In the genomic region with DNA sequence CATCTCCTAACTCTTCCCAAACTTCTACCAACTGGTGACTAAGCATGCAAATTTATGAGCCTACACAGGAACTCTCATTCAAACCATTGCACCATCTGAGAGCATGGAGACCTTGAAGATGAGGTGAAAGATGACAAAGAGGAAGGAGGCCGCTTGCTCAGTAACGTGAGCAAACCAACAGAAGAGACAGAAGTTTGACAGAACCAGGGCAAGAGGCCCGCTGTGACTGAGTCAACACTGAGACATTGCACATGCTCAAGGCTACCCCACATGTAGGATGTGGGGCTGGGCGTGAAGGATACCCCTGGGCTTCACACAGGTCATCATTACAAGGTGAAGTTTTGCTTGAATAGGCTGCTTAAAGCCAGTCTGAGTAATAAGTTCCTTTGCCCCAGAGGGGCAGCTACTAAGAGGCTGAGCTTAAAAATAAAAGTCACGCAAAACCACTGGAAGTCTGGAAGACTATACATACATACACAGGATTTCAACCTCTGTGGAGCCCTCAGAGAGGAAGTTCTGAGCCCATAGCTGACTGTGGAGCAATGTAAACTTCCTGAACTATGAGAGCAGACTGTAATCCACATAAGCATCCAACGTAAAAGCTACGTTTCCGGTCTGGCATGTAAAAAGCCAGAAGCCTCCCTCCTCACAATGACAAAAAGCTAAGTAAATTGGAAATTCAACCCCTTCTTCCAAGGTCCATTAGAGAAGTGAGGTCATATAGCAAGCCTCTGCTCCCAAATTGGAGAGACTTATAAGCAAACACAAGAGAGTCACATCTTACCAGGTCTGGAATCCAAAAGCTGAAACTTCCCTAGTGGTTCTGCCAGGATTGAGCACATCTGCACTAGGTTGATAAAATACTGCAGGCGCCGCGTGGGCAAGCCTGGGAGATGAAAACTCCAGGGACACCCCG, we compare ENCODE assay signal across 9 mouse cellular contexts. TPM values are rescaled to one million over a fixed set of nuclear protein-coding genes. Genes with fewer than 3 reads are reported as not detected.
DNase-seq lines count a peak whose midpoint lies in the region; ATAC-seq and TF ChIP-seq lines count a peak whose summit lies in the region.
"Had no signal": no experiment of that assay in that cellular context is flagged by ENCODE, and none has a peak within 500 bp of the region (broad histone marks: within the 10 kb centered on the region; RNA-seq: fewer than 3 reads in every experiment).

No protein-coding gene starts in this region.

- H3K9ac ChIP-seq in kidney, postnatal 0 days (ENCODE audit: low read depth, low read length): 0 out of 2 replicates have a peak overlapping the region, but pooled peaks have one; percentile 13
- H3K9ac ChIP-seq in hindbrain, embryonic 12.5 days: no peak overlapping the region
- H3K9ac ChIP-seq in midbrain, embryonic 16.5 days (ENCODE audit: low read depth, low read length): no peak overlapping the region
- H3K9ac ChIP-seq: neural tube, embryonic 12.5 days had no signal

- no peak for TF ChIP-seq CTCF in kidney, postnatal 0 days (IDR thresholded peaks at IDR 0.05; ENCODE audit: low read depth)

- WGBS in kidney, postnatal 0 days: 42% methylated on average over 12 of the region's 12 CpGs
- 67% methylated on average over 12 of the region's 12 CpGs for WGBS in hindbrain, embryonic 12.5 days
- 64% methylated on average over 12 of the region's 12 CpGs for WGBS in midbrain, embryonic 16.5 days

- peak overlapping the region; percentile 85 for H3K27ac ChIP-seq in kidney, postnatal 0 days
- H3K27ac ChIP-seq in hindbrain, embryonic 12.5 days: peak overlapping the region; percentile 46; the same call in 1 of the 2 replicates
- H3K27ac ChIP-seq in midbrain, embryonic 16.5 days (ENCODE audit: low read length): peak overlapping the region; percentile 37; the same call in 1 of the 2 replicates
- H3K27ac ChIP-seq: neural tube, embryonic 12.5 days had no signal

- no peaks in the 10 kb centered on the region for H3K9me3 ChIP-seq in kidney, postnatal 0 days (replicated peaks; ENCODE audit: low read length)
- no peaks in the 10 kb centered on the region; the same call in 1 of the 2 replicates for H3K9me3 ChIP-seq in hindbrain, embryonic 12.5 days (replicated peaks)
- no peaks in the 10 kb centered on the region for H3K9me3 ChIP-seq in midbrain, embryonic 16.5 days (replicated peaks; ENCODE audit: control insufficient read depth, low read length, poor library complexity, severe bottlenecking)
- H3K9me3 ChIP-seq: neural tube, embryonic 12.5 days had no signal

- peak overlapping the region; percentile 40 for H3K4me2 ChIP-seq in kidney, postnatal 0 days (ENCODE audit: low read length)
- H3K4me2 ChIP-seq in hindbrain, embryonic 12.5 days (replicated peaks): peak overlapping the region; percentile 11; the same call in 1 of the 2 replicates
- peak overlapping the region; percentile 12; the same call in 1 of the 2 replicates for H3K4me2 ChIP-seq in midbrain, embryonic 16.5 days (ENCODE audit: low read length)
- H3K4me2 ChIP-seq: neural tube, embryonic 12.5 days had no signal

- no peaks in the 10 kb centered on the region for H3K27me3 ChIP-seq in kidney, postnatal 0 days (ENCODE audit: insufficient read depth, low read length)
- no peaks in the 10 kb centered on the region for H3K27me3 ChIP-seq in hindbrain, embryonic 12.5 days
- H3K27me3 ChIP-seq in midbrain, embryonic 16.5 days (ENCODE audit: control insufficient read depth, insufficient read depth, low read depth, low read length): no peaks in the 10 kb centered on the region
- H3K27me3 ChIP-seq: neural tube, embryonic 12.5 days had no signal

- peaks cover 16% of the 10 kb centered on the region for H3K4me1 ChIP-seq in kidney, postnatal 0 days (replicated peaks; ENCODE audit: insufficient read depth, low read length)
- peaks cover 19% of the 10 kb centered on the region for H3K4me1 ChIP-seq in hindbrain, embryonic 12.5 days
- peaks cover 9% of the 10 kb centered on the region; the same call in 1 of the 2 replicates for H3K4me1 ChIP-seq in midbrain, embryonic 16.5 days (ENCODE audit: control insufficient read depth, insufficient read depth, low read length)
- H3K4me1 ChIP-seq: neural tube, embryonic 12.5 days had no signal

- H3K4me3 ChIP-seq in kidney, postnatal 0 days (replicated peaks; ENCODE audit: low read depth, low read length): no peak overlapping the region
- H3K4me3 ChIP-seq in hindbrain, embryonic 12.5 days: no peak overlapping the region
- H3K4me3 ChIP-seq in midbrain, embryonic 16.5 days (ENCODE audit: low read depth, low read length): no peak overlapping the region
- H3K4me3 ChIP-seq: neural tube, embryonic 12.5 days had no signal

- no peak; the same call in 1 of the 2 replicates for ATAC-seq in kidney, postnatal 0 days (replicated peaks; ENCODE audit: low FRiP score, low read depth)
- ATAC-seq in hindbrain, embryonic 12.5 days (ENCODE audit: low FRiP score): no peak
- ATAC-seq in midbrain, embryonic 16.5 days: no peak

- no peaks in the 10 kb centered on the region for H3K36me3 ChIP-seq in kidney, postnatal 0 days (ENCODE audit: insufficient read depth, low read length)
- H3K36me3 ChIP-seq in hindbrain, embryonic 12.5 days: no peaks in the 10 kb centered on the region
- no peaks in the 10 kb centered on the region for H3K36me3 ChIP-seq in midbrain, embryonic 16.5 days (ENCODE audit: control insufficient read depth, insufficient read depth, low read length)
- H3K36me3 ChIP-seq: neural tube, embryonic 12.5 days had no signal

- DNase-seq in kidney, postnatal 0 days (ENCODE audit: low spot score): peak; percentile 72
- DNase-seq in kidney, postnatal 10 days: no peak
- DNase-seq in adrenal gland, postnatal 36 days: peak; percentile 64 to 74
- no peak for DNase-seq in c-Kit-positive CD71-positive TER-119-positive erythroid progenitor cells, embryonic 14.5 days (ENCODE audit: low spot score)
- DNase-seq in thymus, adult 18-20 months: no peak
- DNase-seq: thymus, postnatal 25 days had no signal

RNA-seq across cellular contexts. Expression of gene Tead1, which starts 16.5 kb away (rescaled TPM):
- 14.9 and 17.1 TPM in 2 replicates for polyA plus RNA-seq in kidney, postnatal 0 days (2015; fragmentation: Nextera tagmentation; extraction: Ambion mirVana)
- total RNA-seq in adrenal gland, postnatal 36 days (2021): 100 to 1,000 TPM in 1 of 2 experiments, 10 to 100 TPM in 1; 78.8 to 119 TPM
- polyA plus RNA-seq in hindbrain, embryonic 12.5 days (2016; fragmentation: Nextera tagmentation; extraction: Ambion mirVana): 23.3 and 25.4 TPM in 2 replicates
- polyA plus RNA-seq in midbrain, embryonic 16.5 days (2015; fragmentation: Nextera tagmentation; extraction: Ambion mirVana): 11.3 and 12.5 TPM in 2 replicates

Comparison
In these comparisons a context has a peak if more than half of its experiments do, and no peak if none do; other contexts are left out.
1. DNase-seq: peak in kidney, postnatal 0 days (single experiment) and adrenal gland, postnatal 36 days (2 of 2); none in kidney, postnatal 10 days (single experiment), c-Kit-positive CD71-positive TER-119-positive erythroid progenitor cells, embryonic 14.5 days (single experiment) and thymus, adult 18-20 months (0 of 2).
2. Peak in every context shown above with its lines, with median percentiles within 50 percentile points of each other: H3K27ac ChIP-seq and H3K4me2 ChIP-seq.